Mouse (Mus musculus) layer of hippocampus, adult 8-10 months (tissue): Measurements from ENCODE around the gene Fam102a. TPM values are rescaled to one million over a fixed set of nuclear protein-coding genes. Genes with fewer than 3 reads are reported as not detected.

Source experiments
- DNase-seq, 2 experiments: peaks; one replicate each; pipeline ENCODE4 v3.0.0; 2022; ENCODE audit warnings: low spot score in 2 of 2
- total RNA-seq, 4 experiments: library from RNA; stranded (reverse); gene quantifications; 2 replicates each; pipeline ENCODE4 v1.2.4; 2022

Gene Fam102a
- total RNA-seq, 4 experiments from 2014 or later, result 69.9 to 81.1 (median 75.7) TPM

DNA sequence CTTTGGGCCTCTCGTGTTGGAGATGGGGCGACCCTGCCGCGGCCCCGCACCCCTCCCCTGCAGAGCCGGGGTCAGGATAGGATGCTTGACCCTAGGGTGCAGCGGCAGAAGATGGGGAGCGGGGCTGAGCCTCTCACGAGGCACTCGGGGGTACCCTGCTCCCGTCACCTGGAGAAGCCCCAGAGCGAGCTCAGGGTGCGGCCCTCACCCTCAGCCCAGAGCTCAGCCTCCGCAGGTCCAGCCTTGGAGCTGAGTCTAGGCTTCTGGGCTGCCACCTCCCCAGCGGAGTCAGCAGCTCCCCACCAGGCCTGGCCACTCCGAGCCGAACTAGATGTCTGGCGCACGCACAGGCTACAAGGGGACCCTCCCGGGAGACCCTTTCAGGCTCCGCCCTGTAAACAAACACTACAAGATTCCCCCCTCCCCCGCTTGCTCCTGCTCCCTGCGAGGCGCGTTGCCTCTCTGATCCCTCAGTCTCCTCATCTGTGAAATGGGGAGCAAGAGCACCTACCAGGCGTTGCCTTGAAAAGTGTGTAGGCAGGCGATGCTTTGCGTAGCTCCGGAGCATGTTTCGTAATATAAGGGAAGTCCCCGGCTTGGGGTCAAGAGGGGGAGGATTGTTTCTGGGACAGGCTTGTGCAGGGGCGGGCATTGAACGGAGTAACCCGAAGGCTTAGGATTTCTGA is 72.3 kb downstream of the Fam102a start:
- DNase-seq, result no peak

DNA sequence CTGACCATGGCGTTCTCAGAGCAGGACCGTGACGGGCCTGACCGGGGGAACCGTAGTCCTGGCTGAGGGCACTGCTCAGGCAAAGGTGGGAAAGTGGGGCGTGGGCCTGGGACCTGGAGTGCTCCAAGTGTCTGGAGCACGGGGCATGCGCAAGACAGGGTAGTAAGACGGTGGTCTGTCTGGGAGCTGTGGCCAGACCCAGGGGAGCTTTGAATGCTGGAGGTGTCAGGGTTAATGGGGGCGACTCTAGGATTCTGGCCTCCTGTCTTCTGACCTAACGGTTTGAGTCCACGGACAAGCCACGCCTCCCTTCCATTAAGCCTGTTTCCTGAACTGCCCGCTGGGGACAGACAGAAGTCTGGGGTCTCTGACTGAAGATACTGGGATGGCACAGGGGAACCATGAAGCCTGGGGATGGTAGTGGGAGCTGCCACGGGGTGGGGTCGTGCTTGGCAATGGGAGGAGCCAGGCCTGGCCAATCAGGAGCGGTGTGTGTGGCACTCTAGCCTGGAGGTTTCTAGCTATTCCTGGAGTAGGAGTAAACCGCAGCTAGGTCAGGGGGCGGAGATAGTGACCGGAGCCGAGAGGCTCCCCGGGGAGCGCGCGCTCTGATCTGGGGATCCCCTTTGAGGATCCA is 73.1 kb downstream of the Fam102a start:
- DNase-seq, result no peak

GRCm38 (mm10) chr2:32608778-32609435 is 73.8 kb downstream of the Fam102a start:
- no peak for DNase-seq

DNA sequence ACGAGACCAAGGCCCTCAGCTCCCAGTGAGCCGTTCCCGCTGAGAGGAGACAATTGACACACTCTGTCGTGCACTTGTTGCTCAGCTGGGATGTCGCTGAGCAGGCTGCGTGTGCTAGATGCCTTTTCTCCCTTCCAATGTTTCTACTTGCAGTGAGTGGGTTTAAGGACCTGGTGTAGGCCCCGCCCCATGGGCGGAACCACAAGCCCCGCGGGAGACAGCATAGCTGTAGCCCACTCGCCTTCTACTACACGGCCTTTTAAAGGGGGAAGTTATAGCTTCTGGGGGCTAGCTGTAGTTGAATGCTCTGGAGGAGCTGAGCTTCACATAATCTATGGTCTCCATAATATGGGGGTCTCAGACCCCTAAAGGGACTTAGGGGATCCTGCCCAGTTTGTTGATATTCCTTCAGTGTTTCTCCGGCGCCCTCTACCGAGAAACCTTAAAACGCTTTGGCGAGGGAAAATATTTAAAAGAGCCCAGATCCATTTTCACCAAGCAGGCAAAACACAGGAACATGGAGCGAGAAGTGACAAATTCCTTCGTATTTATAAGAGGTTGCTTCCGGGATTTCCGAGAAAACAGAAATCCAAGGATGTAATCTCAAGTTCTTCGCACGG is 75.6 kb downstream of the Fam102a start:
- DNase-seq, result no peak

GRCm38 (mm10) chr2:32612274-32612673 is 77.1 kb downstream of the Fam102a start:
- DNase-seq, result no peak

DNA sequence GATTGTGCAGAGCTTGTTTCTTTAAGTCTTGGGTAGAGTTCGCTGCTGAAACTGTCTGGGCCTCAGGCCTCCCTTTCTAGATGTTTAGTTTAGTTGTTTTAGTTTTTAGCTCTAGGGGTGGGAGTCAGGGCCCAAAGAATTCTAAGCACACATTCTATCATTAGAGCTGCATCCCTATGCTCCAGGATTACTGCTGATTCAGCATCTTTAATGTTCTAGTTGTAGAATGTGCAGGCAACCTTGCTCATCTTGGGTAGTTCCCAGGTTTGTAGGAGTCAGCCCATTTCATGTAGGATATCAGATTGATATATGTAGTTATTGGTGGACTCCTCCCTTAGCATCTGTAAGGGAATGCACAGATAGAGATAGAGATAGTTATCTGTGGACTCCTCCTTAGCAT is 82.0 kb downstream of the Fam102a start:
- DNase-seq, result no peak

DNA sequence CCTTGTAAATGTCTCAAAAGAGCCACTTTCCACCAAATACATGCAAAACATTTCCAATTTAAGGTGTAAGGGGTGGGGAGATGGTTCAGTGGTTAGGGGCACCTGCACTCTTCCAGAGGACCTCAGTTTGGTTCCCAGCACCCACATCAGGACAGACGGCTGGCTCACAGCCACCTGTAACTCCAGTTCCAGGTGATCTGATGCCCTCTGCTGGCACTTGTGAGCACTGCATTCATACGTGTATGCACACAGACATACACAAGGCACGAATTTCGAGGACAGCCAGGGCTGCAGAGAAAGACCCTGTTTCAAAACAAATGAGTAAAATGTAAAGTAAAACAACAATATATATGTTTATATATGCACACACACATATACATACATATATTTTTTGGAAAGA is 82.5 kb downstream of the Fam102a start:
- DNase-seq, result no peak

- DNase-seq, result no peak
Measured at GRCm38 (mm10) chr2:32618051-32618450, 82.9 kb downstream of the Fam102a start.

Other genes starting within 250 kb of the Fam102a start
- 10 to 100 TPM; 88.0 to 97.6 (median 92.3) TPM for gene Golga2, start 247.9 kb upstream of the Fam102a start, total RNA-seq
- gene Swi5, start 247.3 kb upstream of the Fam102a start, total RNA-seq, result 100 to 1,000 TPM; 192 to 208 (median 196) TPM
- gene Ciz1, start 183.0 kb upstream of the Fam102a start, total RNA-seq, result 100 to 1,000 TPM in 1 of 4 experiments, 10 to 100 TPM in 3; 82.9 to 103 (median 90.5) TPM
- gene Dnm1, start 182.0 kb upstream of the Fam102a start, total RNA-seq, result 1,000 to 10,000 TPM; 1,146 to 1,253 (median 1,200) TPM
- gene 1110008P14Rik, start 153.4 kb upstream of the Fam102a start, total RNA-seq, result 100 to 1,000 TPM; 144 to 174 (median 164) TPM
- gene Lcn2, start 147.1 kb upstream of the Fam102a start, total RNA-seq, result 1 to 10 TPM in 2 of 4 experiments, under 1 TPM in 1, not detected in 1; 0.35 to 2.8 (median 2.0) TPM
- gene Ptges2, start 139.4 kb upstream of the Fam102a start, total RNA-seq, result 10 to 100 TPM; 36.5 to 40.0 (median 38.2) TPM
- 1 to 10 TPM; 3.2 to 4.7 (median 4.2) TPM for gene Naif1, start 84.9 kb upstream of the Fam102a start, total RNA-seq
- 10 to 100 TPM; 55.0 to 60.7 (median 55.9) TPM for gene Slc25a25, start 83.9 kb upstream of the Fam102a start, total RNA-seq
- 10 to 100 TPM; 73.1 to 87.1 (median 74.8) TPM for gene Dpm2, start 35.5 kb downstream of the Fam102a start, total RNA-seq
- gene Pip5kl1, start 39.5 kb downstream of the Fam102a start, total RNA-seq, result 1 to 10 TPM; 4.0 to 5.2 (median 4.5) TPM
- gene 9430097D07Rik, start 40.4 kb downstream of the Fam102a start, total RNA-seq, result under 1 TPM; 0.23 to 0.74 (median 0.40) TPM
- 10 to 100 TPM; 36.1 to 48.6 (median 40.3) TPM for gene St6galnac4, start 51.8 kb downstream of the Fam102a start, total RNA-seq
- 100 to 1,000 TPM; 110 to 144 (median 116) TPM for gene St6galnac6, start 64.4 kb downstream of the Fam102a start, total RNA-seq
- 100 to 1,000 TPM; 116 to 131 (median 119) TPM for gene Ak1, start 86.4 kb downstream of the Fam102a start, total RNA-seq
- 10 to 100 TPM; 18.2 to 24.8 (median 18.7) TPM for gene Eng, start 111.3 kb downstream of the Fam102a start, total RNA-seq
- 10 to 100 TPM in 3 of 4 experiments, 1 to 10 TPM in 1; 7.6 to 17.7 (median 11.4) TPM for gene Fpgs, start 168.8 kb downstream of the Fam102a start, total RNA-seq
- gene Cdk9, start 177.7 kb downstream of the Fam102a start, total RNA-seq, result 100 to 1,000 TPM; 102 to 129 (median 111) TPM
- gene Sh2d3c, start 185.7 kb downstream of the Fam102a start, total RNA-seq, result 10 to 100 TPM; 18.5 to 23.8 (median 21.0) TPM
- 1 to 10 TPM in 3 of 4 experiments, under 1 TPM in 1; 0.92 to 2.1 (median 1.5) TPM for gene 6330409D20Rik, start 205.7 kb downstream of the Fam102a start, total RNA-seq
- 10 to 100 TPM; 28.6 to 33.5 (median 31.1) TPM for gene Tor2a, start 221.9 kb downstream of the Fam102a start, total RNA-seq
- gene Ttc16, start 240.3 kb downstream of the Fam102a start, total RNA-seq, result 1 to 10 TPM in 2 of 4 experiments, under 1 TPM in 2; 0.52 to 1.6 (median 1.1) TPM
- gene Ptrh1, start 240.5 kb downstream of the Fam102a start, total RNA-seq, result 1 to 10 TPM; 4.5 to 7.0 (median 5.8) TPM
- gene Cfap157, start 249.1 kb downstream of the Fam102a start, total RNA-seq, result 1 to 10 TPM in 3 of 4 experiments, under 1 TPM in 1; 0.66 to 1.9 (median 1.2) TPM